Mouse (Mus musculus): ENCODE results near the gene Rsph3a.
"Not testable (repeated sequence)": the region's sequence is repeated elsewhere in the genome, so short reads cannot be mapped to it uniquely, and the experiment has no call there.

Rsph3a gene

GRCm38 (mm10) chr17:7928662-7929061 lies 16.8 kb upstream of the Rsph3a start:
- no peak for DNase-seq (ENCODE audit: low read depth, low spot score)

DNA sequence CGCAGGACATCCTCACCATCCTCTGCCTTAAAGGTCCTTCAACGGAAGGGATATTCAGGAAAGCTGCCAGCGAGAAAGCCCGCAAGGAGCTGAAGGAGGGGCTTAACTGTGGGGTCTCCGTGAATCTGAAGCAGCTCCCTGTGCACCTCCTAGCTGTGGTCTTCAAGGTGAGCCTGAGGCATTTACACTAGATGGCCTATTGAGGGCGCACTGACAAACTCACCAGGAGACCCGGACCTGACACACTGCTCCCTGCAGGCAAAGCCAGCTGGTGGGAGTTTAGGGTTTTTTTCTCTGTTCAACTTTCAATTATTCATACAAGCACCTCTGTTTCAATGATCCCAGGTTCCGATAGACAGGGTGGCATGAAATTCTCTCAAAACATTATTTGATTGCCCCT lies 16.1 kb upstream of the Rsph3a start:
- peak; percentile 81 for DNase-seq (ENCODE audit: low read depth, low spot score)

DNA sequence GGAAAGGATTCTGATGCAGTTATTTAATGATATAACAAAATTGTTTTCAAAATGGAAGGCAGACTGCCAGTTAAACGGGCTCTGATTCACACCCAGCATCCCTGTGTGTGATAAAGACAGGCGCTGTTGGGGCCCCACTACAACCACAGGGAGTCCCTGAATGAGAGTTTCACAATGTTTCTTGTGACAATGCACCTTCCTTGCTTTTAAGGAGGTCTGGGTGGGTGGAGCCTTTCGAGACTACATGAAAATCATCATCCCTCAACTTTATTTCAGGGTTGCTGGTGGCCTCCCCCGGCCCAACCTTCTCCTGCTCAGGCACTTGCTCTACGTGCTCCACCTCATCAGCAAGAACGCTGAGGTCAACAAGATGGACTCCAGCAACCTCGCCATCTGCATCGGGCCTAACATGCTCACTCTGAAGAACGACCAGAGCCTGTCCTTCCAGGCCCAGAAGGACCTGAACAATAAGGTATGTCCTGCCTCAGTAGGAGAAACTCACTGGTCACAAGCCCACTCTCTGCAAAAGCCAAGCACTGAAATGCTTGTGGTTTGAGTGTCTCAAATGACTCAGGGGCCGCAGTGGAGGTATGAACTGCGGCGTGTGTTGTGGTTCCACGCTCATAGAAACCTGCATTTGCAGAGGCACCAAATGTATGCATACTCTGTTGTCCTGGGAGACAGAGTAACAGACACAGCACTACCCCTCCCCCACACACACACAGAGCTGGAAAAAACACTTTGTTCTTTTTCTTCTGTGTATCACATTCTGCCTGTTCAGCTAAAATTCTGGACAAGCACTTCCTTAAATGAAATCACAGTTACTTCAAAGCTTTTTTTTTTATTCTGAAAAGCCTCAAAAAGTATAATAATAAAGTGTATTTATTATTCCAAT lies 14.1 kb upstream of the Rsph3a start:
- DNase-seq (ENCODE audit: low read depth, low spot score): no peak

DNA sequence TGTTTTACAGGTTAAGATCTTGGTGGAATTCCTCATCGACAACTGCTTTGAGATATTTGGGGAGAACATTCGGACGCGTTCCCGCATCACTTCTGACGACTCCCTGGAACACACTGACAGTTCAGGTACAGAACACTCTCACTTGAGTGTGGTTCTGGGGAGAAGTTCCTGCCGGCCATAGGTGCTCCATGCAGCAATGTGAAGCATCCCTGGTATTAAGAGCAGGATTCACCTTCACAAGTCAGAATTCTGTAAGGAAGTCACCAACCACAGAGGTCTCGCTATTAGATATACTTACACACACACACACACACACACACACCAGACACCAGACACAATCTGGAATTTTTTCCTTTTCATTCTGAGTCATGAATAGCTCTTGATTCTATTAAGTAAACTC lies 13.3 kb upstream of the Rsph3a start:
- not testable (repeated sequence) for DNase-seq (ENCODE audit: low read depth, low spot score)

GRCm38 (mm10) chr17:7939640-7940039 lies 5.8 kb upstream of the Rsph3a start:
- DNase-seq (ENCODE audit: low read depth, low spot score): peak; percentile 46

- not testable (repeated sequence) for DNase-seq (ENCODE audit: low read depth, low spot score)
These were observed 726 bp downstream of the Rsph3a start for GRCm38 (mm10) chr17:7946053-7946627.

GRCm38 (mm10) chr17:7951333-7951732 lies 5.9 kb downstream of the Rsph3a start:
- DNase-seq (ENCODE audit: low read depth, low spot score): not testable (repeated sequence)

- not testable (repeated sequence) for DNase-seq (ENCODE audit: low read depth, low spot score)
These were observed 11.8 kb downstream of the Rsph3a start for GRCm38 (mm10) chr17:7957242-7957641.

DNA sequence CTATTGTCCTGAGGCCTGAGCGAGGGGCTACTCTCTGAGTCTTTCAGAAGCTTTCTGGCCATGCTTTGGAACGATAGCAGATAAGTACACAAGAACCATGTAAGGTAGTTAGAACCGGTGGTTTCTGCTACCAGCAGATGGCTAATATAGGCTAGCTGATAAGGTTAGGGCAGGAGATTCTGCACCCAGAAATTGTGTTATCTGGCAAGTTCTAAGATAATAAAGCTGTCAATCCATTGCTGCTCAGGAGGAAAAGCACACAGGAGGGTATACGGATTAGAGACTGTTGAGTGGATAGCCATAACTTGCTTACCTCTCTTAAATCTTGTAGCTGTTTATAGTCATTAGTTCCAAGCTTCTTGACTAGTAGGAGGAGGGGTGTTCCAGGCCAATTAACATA lies 17.9 kb downstream of the Rsph3a start:
- not testable (repeated sequence) for DNase-seq (ENCODE audit: low read depth, low spot score)

DNA sequence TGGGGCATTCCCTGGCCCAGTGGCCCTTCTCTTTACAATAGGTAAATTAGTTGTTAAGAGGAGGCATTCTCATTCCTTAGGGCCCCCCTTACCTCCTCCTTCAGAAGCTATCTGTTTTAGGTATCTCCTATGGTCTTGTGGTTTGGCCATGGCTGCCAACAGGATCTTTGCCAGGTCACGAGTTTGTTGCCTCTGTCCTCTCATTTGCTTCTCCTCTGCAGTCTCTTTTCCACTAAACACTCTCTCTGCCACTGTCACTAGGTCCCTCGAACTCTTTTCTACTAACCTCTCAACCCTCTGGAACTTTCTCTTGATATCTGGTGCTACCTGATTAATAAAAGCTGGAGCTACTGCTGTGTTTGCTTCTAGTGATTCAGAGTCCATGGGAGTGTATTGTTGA lies 19.0 kb downstream of the Rsph3a start:
- not testable (repeated sequence) for DNase-seq (ENCODE audit: low read depth, low spot score)

DNA sequence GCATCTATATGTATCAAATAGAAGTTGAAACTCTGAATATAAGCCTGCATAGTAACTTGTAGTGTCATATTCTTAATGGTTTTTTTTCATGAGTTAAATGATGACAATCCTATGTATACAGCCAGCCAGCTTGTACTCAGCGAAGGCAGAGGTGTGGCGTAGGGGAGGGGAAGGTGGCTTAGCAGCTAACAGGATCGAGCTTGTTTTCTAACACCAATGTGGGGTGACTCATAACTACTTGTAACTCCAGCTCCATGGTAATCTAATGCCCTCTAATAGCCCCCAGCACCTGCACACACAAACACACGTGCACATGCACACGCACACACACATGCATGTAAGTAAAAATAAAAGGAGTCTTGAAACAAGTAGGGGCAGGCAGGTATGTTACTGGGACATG lies 23.1 kb downstream of the Rsph3a start:
- not testable (repeated sequence) for DNase-seq (ENCODE audit: low read depth, low spot score)

- not testable (repeated sequence) for DNase-seq (ENCODE audit: low read depth, low spot score)
These were observed 24.4 kb downstream of the Rsph3a start for GRCm38 (mm10) chr17:7969782-7970181.

DNA sequence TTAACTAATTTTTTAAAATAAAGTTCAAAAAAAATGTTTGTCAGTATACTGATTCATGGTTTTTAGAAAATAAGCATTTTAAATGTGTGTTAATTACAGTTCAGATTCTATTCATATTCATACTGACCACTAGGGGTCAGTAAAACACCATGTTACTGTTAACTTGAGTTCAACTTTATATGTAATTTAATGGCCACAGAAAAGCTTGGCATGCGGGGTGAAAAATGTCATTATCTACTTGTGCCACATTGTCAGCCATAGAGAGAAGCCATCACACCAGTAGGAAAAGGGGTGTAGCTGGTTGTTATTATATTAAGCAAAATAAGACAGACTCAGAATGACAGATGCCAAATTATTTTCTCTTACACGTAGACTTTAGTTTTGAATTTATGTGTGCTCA lies 38.1 kb downstream of the Rsph3a start:
- not testable (repeated sequence) for DNase-seq (ENCODE audit: low read depth, low spot score)

- DNase-seq (ENCODE audit: low read depth, low spot score): not testable (repeated sequence)
These were observed 40.2 kb downstream of the Rsph3a start for GRCm38 (mm10) chr17:7985597-7985996.

- DNase-seq (ENCODE audit: low read depth, low spot score): not testable (repeated sequence)
These were observed 41.6 kb downstream of the Rsph3a start for GRCm38 (mm10) chr17:7987038-7987437.

DNA sequence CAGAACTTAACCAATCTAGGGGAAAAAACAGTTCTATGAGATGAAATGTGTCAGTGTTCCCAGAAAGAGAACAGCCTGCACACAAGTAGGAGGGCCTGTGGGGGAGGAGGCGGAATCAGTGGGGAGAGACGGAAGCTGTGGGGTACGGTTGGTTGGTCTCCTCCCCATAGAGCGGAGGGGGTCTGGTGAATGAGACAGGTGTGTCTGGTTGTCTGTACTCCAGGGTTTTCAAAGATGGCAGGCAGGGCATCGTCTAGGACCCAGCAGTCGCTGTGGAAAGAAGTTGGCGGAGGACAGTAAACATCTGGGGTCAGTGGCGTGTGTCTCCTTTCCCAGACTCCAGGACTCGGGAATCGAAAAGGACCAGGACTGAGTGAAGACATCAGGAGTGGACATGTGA lies 57.8 kb downstream of the Rsph3a start:
- not testable (repeated sequence) for DNase-seq (ENCODE audit: low read depth, low spot score)

GRCm38 (mm10) chr17:8006771-8007170 lies 61.4 kb downstream of the Rsph3a start:
- not testable (repeated sequence) for DNase-seq (ENCODE audit: low read depth, low spot score)

GRCm38 (mm10) chr17:8009565-8009964 lies 64.2 kb downstream of the Rsph3a start:
- not testable (repeated sequence) for DNase-seq (ENCODE audit: low read depth, low spot score)

DNA sequence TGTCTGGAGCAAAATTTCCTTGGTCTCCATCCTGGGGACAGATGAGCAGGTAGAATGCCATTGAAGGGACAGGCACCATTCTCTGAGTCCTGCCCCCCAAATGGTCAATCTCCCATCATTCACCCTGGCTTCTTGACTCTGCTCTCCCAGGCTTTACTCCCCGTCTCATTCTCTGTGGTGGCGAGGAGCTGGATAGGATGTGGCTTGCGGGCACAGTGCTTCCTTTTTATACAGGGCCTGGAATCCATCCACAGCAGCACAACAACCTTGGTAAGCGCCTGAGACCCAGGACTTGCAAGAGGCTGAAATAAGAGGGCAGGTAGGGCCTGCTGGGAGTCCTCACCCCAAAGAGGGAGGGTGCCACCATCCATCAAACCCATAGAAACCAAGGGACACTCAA lies 68.6 kb downstream of the Rsph3a start:
- not testable (repeated sequence) for DNase-seq (ENCODE audit: low read depth, low spot score)

- not testable (repeated sequence) for DNase-seq (ENCODE audit: low read depth, low spot score)
These were observed 77.3 kb downstream of the Rsph3a start for GRCm38 (mm10) chr17:8022675-8023074.

- DNase-seq (ENCODE audit: low read depth, low spot score): not testable (repeated sequence)
These were observed 82.2 kb downstream of the Rsph3a start for GRCm38 (mm10) chr17:8027475-8028168.

Measured in R1 (cell line).